Mouse (Mus musculus) forebrain, postnatal 0 days (tissue): ENCODE data around the gene Zfp36. TPM values are rescaled to one million over a fixed set of nuclear protein-coding genes. Genes with fewer than 3 reads are reported as not detected.

ENCODE experiments used
- ATAC-seq: fragments of 200-750 bp; cut with Nextera tagmentation; 2 replicates; pipeline ENCODE4 v1.8.0; 2017; ENCODE audit warnings: mild to moderate bottlenecking, moderate library complexity
- DNase-seq: peaks from one replicate; pipeline ENCODE4 v3.0.0-alpha.2; 2015
- H3K27ac ChIP-seq: fragments of 300-500 bp; sonication (generic); 2 replicates; pipeline ENCODE4 v1.5.1; 2014; ENCODE audit warnings: low read depth, mild to moderate bottlenecking, antibody characterized with exemption, low read length, moderate library complexity, mixed read lengths
- H3K27me3 ChIP-seq: fragments of 300-500 bp; sonication (generic); 2 replicates; pipeline ENCODE4 v1.6.1; 2014; ENCODE audit warnings: mild to moderate bottlenecking, low read length, mixed read lengths; ENCODE audit not compliant: insufficient read depth
- H3K36me3 ChIP-seq: fragments of 300-500 bp; sonication (generic); 2 replicates; pipeline ENCODE4 v1.6.1; 2014; ENCODE audit warnings: mild to moderate bottlenecking, moderate library complexity; ENCODE audit not compliant: insufficient read depth
- H3K4me1 ChIP-seq: fragments of 300-500 bp; sonication (generic); 2 replicates; pipeline ENCODE4 v1.6.1; 2014; ENCODE audit warnings: antibody characterized with exemption; ENCODE audit not compliant: insufficient read depth
- H3K4me2 ChIP-seq: fragments of 300-500 bp; sonication (generic); 2 replicates; pipeline ENCODE4 v1.6.1; 2014; ENCODE audit warnings: low read depth, mild to moderate bottlenecking, moderate library complexity
- H3K4me3 ChIP-seq: fragments of 300-500 bp; sonication (generic); 2 replicates; pipeline ENCODE4 v1.5.1; 2014; ENCODE audit warnings: low read depth, low read length, mixed read lengths
- H3K9ac ChIP-seq: fragments of 300-500 bp; sonication (generic); 2 replicates; pipeline ENCODE4 v1.6.1; 2014; ENCODE audit warnings: mild to moderate bottlenecking
- H3K9me3 ChIP-seq: fragments of 300-500 bp; sonication (generic); 2 replicates; pipeline ENCODE4 v1.6.1; 2016; ENCODE audit warnings: low read length
- CTCF ChIP-seq: sonication (generic); IDR thresholded peaks from 2 replicates; pipeline ENCODE4 v1.5.1; 2016; ENCODE audit warnings: antibody characterized with exemption, control low read depth, low read depth
- WGBS: fragments of 180-500 bp; shearing (Covaris S2); extraction: QIAGEN DNeasy Blood & Tissue Kit; methylation state at CpG from one replicate; pipeline ENCODE4 v1.1.7; 2014; 5-methylcytosine and 5-hydroxymethylcytosine counted together
- polyA plus RNA-seq: library from polyadenylated mRNA; unstranded; fragments of >200 nt; fragmentation: Nextera tagmentation; extraction: Ambion mirVana; gene quantifications from 2 replicates; pipeline ENCODE4 v1.2.1, GENCODE M21; 2015
- total RNA-seq: library from RNA; depleted of rRNA; stranded (reverse); fragments of >200 nt; gene quantifications from 2 replicates; pipeline ENCODE4 v1.2.3, GENCODE M21; 2014

Zfp36 gene
- total and polyA plus RNA-seq, 2 experiments from 2014 or later = 3.8 to 4.0 TPM

DNA sequence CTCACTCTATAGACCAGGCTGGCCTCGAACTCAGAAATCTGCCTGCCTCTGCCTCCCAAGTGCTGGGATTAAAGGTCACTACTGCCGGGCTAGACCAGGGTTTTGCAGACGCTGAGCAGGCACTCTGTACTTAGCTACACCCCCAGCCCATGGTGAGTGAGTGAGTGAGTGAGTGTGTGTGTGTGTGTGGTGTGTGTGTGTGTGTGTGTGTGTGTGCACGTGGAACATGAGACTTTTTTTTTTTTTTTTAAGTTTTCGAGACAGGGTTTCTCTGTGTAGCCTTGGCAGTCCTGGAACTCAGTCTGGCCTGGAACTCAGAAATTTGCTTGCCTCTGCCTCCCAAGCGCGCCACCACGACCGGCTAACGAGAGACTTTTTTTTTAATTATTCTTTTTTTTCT, 5.4 kb downstream of the Zfp36 start:
- no peaks in the 10 kb centered on the region for H3K36me3 ChIP-seq
- H3K27me3 ChIP-seq = no peaks in the 10 kb centered on the region
- H3K4me1 ChIP-seq = peaks cover 29% of the 10 kb centered on the region
- ATAC-seq (no peak), DNase-seq (no peak)
- no peaks in the 10 kb centered on the region for H3K9me3 ChIP-seq
- H3K9ac ChIP-seq = no peak overlapping the region
- WGBS = 78% methylated on average over 10 of the region's 10 CpGs
- no peak for TF ChIP-seq CTCF
- H3K27ac ChIP-seq = no peak overlapping the region
- no peak overlapping the region for H3K4me2 ChIP-seq
- H3K4me3 ChIP-seq = no peak overlapping the region

DNA sequence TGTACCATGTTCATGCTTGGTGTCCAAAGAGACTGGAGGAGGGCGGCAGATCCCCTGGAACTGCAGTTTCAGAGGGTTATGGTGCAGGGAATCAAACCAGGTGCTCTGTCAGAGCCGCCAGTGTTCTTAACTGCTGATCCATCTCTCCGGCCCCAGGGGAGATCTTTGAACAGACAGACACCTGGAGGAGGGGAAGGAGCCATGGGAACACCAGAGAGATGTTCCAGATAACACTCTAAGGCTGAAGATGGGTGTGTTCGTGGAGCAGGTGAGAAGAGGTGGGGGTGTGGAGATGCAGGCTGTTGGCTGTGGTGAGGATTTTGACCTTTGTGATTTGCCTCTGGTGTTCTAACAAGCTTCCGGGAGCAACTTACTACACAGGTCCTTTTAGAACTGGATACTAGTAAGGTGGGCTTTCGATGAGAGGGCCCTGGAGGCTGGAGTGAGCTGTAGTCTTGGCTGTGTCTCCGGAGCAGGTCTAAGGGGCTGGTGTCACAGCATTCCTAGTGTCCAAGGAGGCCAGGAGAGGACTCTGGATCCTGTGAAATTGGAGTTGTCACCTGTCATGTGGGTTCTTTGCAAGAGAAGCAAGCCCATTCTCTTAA, 6.1 kb downstream of the Zfp36 start:
- Histone ChIP-seq H3K36me3 (no peaks in the 10 kb centered on the region; the same call in 1 of the 2 replicates), H3K9ac (no peak overlapping the region), H3K27ac (0 out of 2 replicates have a peak overlapping the region, but pooled peaks have one; percentile 15), H3K27me3 (no peaks in the 10 kb centered on the region), H3K4me3 (no peak overlapping the region), H3K4me1 (peaks cover 26% of the 10 kb centered on the region), H3K4me2 (no peak overlapping the region), H3K9me3 (no peaks in the 10 kb centered on the region)
- DNase-seq = no peak
- no peak for TF ChIP-seq CTCF
- 88% methylated on average over 7 of the region's 7 CpGs for WGBS
- no peak for ATAC-seq

DNA sequence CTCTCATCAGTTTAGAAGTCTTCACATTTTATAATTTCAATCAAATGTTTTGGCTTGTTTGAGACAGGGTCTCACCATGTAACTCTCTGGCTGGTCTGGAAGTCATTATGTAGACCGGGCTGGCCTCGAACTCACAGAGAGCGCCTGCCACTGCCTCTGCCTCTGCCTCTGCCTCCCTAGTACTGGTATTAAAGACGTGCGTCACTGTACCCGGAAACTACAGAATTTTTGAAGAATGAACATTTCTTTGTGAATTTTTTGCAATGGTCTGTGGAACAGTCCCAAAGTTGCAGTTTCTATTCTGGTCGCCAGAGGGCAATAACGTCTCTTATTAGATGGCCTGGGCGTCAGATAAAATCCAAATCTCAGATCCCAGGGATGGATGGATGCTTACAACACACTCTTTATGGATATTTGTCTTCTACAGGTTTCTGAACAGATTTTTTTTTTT, 6.9 kb downstream of the Zfp36 start:
- peak; percentile 93 for DNase-seq
- no peaks in the 10 kb centered on the region for H3K9me3 ChIP-seq
- peaks cover 6% of the 10 kb centered on the region; the same call in 1 of the 2 replicates for H3K36me3 ChIP-seq
- peak; percentile 77 for TF ChIP-seq CTCF
- peak; percentile 39 for ATAC-seq
- peak overlapping the region; percentile 71 for H3K27ac ChIP-seq
- H3K9ac ChIP-seq = no peak overlapping the region
- H3K4me3 ChIP-seq = peak overlapping the region; percentile 77
- H3K4me2 ChIP-seq = peak overlapping the region; percentile 87
- under 1% methylated on average over 9 of the region's 9 CpGs for WGBS
- no peaks in the 10 kb centered on the region for H3K27me3 ChIP-seq
- H3K4me1 ChIP-seq = peaks cover 23% of the 10 kb centered on the region

DNA sequence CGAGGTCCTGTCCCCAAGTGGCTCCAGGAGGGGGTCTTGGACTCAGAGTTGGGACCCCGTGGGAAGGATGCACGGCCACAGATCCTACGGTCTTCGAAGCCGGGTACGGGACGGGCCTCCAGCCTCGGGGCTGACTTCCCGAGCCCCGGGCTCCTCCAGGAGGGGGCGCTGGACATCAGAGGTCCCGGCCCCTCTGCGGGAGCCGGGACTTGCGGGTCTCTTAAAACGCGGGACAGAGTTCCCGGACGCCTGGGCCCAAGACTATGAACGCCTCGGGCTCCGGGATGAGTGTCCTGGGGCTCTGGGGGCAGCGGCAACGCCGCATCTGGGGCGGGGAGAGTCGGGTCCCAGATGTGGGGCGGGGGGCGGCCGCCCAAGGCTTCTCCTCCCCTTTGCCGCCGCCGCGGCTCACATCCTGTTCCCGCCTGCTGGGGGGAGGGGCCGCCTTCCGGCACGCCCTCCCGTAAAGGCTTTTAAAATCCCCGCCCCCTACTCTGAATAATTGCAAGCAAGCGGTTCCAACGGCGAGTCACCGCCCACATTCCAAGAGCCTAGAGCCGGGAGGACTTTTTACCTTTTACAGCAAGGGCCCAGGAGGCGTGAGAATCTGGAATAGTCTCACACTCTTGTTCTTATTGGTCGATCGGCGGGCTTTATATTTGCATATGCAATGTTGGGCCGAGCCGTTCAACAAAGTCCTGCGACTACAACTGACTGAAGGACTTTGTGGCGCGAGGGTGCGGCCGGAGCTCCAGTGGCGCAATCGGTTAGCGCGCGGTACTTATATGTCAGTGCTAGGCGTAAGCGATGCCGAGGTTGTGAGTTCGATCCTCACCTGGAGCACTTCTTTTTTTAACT, 7.6 kb downstream of the Zfp36 start, which contains the start of gene Plekhg2:
Plekhg2 (minus strand) TSS at position 349 of the 858 bp plus-strand sequence.
- Histone ChIP-seq H3K4me1 (peaks cover 20% of the 10 kb centered on the region), H3K4me2 (peak within 1 kb of the TSS; percentile 87), H3K36me3 (peaks cover 12% of the 10 kb centered on the region), H3K9me3 (no peaks in the 10 kb centered on the region), H3K4me3 (peak within 1 kb of the TSS; percentile 77), H3K27me3 (no peaks in the 10 kb centered on the region), H3K27ac (peak within 1 kb of the TSS; percentile 71), H3K9ac (peak within 1 kb of the TSS; percentile 69)
- TF ChIP-seq CTCF = peak; percentile 61
- ATAC-seq (peak; percentile 79), DNase-seq (peak; percentile 97)
- WGBS = 2% methylated on average over 62 of the region's 66 CpGs

DNA sequence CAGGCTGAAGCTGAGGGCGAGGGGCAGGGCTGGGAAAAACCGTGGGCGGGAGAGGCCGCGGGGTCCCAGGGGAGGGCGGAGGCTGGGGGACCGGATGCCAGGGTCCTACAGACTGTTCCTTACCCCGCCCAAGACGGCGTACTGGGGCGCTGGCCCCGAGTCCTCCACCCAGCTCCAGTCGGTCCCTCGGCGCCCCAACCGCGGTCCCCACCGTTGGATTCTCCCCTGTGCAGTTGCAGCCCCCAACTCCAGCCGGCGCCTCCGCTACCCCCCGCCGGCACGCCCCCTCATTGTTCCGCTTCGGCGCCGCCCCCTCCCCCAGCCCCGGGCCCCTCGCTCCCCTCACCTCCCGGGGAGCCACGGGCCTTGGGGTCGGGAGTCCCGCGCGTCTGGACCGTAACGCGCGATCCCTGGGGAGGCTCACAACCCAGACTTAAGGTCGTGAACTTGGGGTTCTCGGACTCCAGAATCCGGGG, 8.5 kb downstream of the Zfp36 start:
- peaks cover 20% of the 10 kb centered on the region for H3K4me1 ChIP-seq
- peak overlapping the region; percentile 87 for H3K4me2 ChIP-seq
- DNase-seq (peak; percentile 30), ATAC-seq (no peak)
- H3K27me3 ChIP-seq = no peaks in the 10 kb centered on the region
- 0% methylated on average over 37 of the region's 43 CpGs for WGBS
- peak overlapping the region; percentile 69 for H3K9ac ChIP-seq
- peak overlapping the region; percentile 77 for H3K4me3 ChIP-seq
- H3K27ac ChIP-seq = peak overlapping the region; percentile 71
- peaks cover 12% of the 10 kb centered on the region for H3K36me3 ChIP-seq
- TF ChIP-seq CTCF = no peak
- no peaks in the 10 kb centered on the region for H3K9me3 ChIP-seq

DNA sequence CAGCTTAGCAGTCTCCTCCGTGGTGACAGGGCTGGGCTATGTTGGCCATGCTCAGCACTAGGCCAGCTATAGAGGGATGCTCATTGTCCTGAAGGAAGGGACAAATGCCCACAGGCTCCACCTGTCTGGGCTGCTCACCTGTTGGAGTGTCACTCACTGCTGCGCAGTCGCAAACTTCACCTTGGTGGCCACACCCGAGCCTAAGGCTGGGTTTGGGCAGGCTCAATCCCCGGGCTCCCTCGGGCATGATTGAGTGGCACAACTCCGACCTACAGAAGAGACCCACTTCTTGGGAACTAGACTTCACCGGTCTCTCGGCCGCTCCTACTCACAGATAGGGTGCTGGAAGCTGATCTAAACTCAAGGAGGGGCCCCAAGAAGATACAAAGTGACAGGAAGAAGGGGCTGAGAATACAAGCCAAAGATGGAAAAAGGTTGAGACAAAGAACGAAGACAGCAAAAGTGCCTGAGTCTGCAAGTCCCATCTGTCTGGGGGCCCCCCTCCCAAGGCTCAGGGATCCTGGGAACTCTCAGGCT, 9.0 kb downstream of the Zfp36 start:
- Histone ChIP-seq H3K9me3 (no peaks in the 10 kb centered on the region), H3K27ac (peak overlapping the region; percentile 71), H3K4me3 (peak overlapping the region; percentile 77), H3K36me3 (peaks cover 12% of the 10 kb centered on the region), H3K4me2 (peak overlapping the region; percentile 87), H3K9ac (peak overlapping the region; percentile 69), H3K4me1 (peaks cover 15% of the 10 kb centered on the region), H3K27me3 (no peaks in the 10 kb centered on the region)
- ATAC-seq (no peak), DNase-seq (no peak)
- no peak for TF ChIP-seq CTCF
- 6% methylated on average over 11 of the region's 11 CpGs for WGBS
